Mouse (Mus musculus): ENCODE results near the gene Slco4a1.

DNA sequence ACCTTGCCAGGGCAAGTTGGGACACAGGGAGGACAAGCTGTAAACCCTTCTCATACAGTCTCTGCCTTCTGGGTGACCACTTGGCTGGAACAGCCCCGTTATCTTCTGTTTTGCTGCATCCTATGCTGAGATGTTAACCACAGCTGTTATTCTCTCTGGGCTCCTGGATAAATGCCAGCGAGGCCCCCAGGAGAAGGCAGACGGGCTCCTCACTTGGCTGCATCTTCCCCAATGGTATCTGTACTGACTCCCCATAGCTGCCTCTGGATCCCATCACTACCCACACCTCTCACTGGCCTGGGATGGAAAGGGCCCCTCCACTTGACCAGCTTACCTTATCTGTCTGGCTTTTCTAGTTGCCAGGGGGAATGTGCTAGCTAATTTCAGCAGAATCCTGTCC, 57.0 kb downstream of the Slco4a1 start:
- no peak for TF ChIP-seq POLR2A (IDR thresholded peaks at IDR 0.05; ENCODE audit: borderline replicate concordance, insufficient read depth, low read length)
- no peak for TF ChIP-seq CTCF (IDR thresholded peaks at IDR 0.05; ENCODE audit: borderline replicate concordance, insufficient read depth, low read depth, low read length)
